Mouse (Mus musculus) splenic B cell, adult 2 months (primary cell): Measurements from ENCODE around the gene Lamc1.

Source experiments
- DNase-seq: peaks from one replicate; pipeline ENCODE4 v3.0.0-alpha.2; 2011; ENCODE audit warnings: low read depth, low spot score
- H3K27me3 ChIP-seq: 2 replicates; pipeline ENCODE4 v1.6.1; 2012; ENCODE audit warnings: mild to moderate bottlenecking, low read length, moderate library complexity, mixed read lengths; ENCODE audit not compliant: control insufficient read depth, poor library complexity, insufficient read depth, severe bottlenecking
- H3K36me3 ChIP-seq: 2 replicates; pipeline ENCODE4 v1.6.1; 2012; ENCODE audit warnings: mild to moderate bottlenecking, low read length, moderate library complexity, mixed read lengths; ENCODE audit not compliant: control insufficient read depth, poor library complexity, insufficient read depth, severe bottlenecking

Gene Lamc1

DNA sequence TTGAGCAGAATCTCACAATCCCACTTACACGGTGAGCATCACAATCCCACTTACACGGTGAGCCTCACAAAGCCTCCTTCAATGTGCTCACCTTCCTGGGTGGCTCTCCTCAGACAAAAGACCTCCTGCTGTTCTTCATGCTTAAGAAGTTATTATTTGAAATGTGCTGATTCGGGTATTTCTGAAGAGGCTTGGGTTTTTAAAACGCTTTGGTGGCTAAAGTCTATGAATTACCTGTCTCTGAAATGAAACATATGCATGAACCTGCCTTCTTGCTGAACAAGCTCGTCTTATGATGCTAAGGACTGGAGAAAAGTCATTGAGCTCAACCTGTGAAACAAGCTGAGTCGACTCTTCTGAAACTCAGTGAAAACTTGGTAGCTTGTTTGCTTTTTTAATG lies 36.6 kb downstream of the Lamc1 start:
- Histone ChIP-seq H3K36me3 (no peaks in the 10 kb centered on the region), H3K27me3 (no peaks in the 10 kb centered on the region)
- no peak for DNase-seq

GRCm38 (mm10) chr1:153292892-153293291 lies 39.7 kb downstream of the Lamc1 start:
- Histone ChIP-seq H3K36me3 (no peaks in the 10 kb centered on the region), H3K27me3 (no peaks in the 10 kb centered on the region)
- DNase-seq = no peak

- Histone ChIP-seq H3K36me3 (no peaks in the 10 kb centered on the region), H3K27me3 (no peaks in the 10 kb centered on the region)
- DNase-seq = no peak
Measured at GRCm38 (mm10) chr1:153292202-153292601, 40.4 kb downstream of the Lamc1 start.

DNA sequence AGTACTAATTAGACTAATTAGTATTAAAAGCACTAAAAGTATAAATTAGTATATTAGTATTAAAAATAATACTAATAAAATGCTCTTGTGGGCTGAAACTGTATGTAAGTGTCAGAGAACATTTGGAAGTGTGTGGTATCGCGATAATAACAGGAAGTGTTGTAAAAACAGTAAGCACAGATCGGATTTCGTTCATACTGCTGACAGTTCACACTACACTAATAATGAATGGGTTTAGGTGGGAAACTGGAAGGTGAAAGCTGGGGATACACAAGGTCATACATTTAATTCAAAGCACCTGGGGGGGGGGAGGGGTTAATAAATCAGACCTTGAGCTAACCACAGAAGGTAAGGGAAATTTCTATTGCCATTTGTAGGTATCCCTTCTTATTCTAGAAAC lies 41.2 kb downstream of the Lamc1 start:
- H3K27me3 ChIP-seq = no peaks in the 10 kb centered on the region
- no peaks in the 10 kb centered on the region for H3K36me3 ChIP-seq
- DNase-seq = no peak

- peak; percentile 78 for DNase-seq
- H3K27me3 ChIP-seq = no peaks in the 10 kb centered on the region
Measured at GRCm38 (mm10) chr1:153288010-153288409, 44.6 kb downstream of the Lamc1 start.

DNA sequence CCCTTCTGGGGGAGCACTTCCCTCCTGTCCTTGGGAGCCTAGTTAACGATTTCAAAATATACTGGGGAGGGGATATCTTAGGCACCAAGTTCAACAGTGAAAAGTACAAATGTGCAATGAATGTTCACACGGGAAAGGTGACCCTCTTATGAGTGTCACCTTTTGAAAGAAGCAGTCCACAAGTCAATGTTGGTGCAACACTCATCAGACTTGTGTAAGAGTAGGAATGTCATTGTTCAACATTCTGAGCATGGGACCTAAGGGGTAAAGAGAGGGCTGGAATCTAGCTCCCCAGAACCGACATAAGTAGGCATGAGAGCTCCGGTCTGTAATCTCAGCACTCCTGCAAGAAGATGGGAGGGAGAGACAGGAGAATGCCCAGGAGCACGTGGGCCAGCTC lies 45.1 kb downstream of the Lamc1 start:
- Histone ChIP-seq H3K27me3 (no peaks in the 10 kb centered on the region), H3K36me3 (no peaks in the 10 kb centered on the region)
- DNase-seq = no peak

More at GRCm38 (mm10) chr1:153288010-153288409, 44.6 kb downstream of the Lamc1 start:
- H3K36me3 ChIP-seq = no peaks in the 10 kb centered on the region

- Histone ChIP-seq H3K36me3 (no peaks in the 10 kb centered on the region), H3K27me3 (no peaks in the 10 kb centered on the region)
- no peak for DNase-seq
Measured at GRCm38 (mm10) chr1:153286216-153286615, 46.4 kb downstream of the Lamc1 start.

DNA sequence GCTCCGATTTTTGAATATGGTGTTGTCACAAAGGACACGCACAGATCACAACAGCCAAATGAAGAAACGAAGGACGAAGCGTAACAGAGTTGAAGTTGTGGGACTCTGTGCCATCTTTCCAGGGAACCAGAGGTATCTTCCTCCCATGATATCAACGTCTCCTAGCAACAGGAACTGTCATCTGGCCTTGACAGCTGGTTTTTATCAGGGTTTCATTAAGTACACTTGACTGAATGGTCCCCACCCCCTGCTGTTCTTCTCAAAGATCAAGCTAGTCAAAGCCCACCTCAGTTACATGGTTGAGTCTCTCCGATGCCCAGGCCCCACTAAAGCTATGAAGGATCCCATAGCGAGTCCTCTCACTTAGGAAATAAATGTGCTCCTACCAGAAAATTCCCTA lies 47.4 kb downstream of the Lamc1 start:
- no peaks in the 10 kb centered on the region for H3K27me3 ChIP-seq
- no peak for DNase-seq

GRCm38 (mm10) chr1:153282342-153282975 lies 50.1 kb downstream of the Lamc1 start:
- DNase-seq = no peak
- no peaks in the 10 kb centered on the region; the same call in 1 of the 2 replicates for H3K27me3 ChIP-seq
- no peaks in the 10 kb centered on the region for H3K36me3 ChIP-seq

More for the DNA sequence above, 47.4 kb downstream of the Lamc1 start:
- no peaks in the 10 kb centered on the region for H3K36me3 ChIP-seq

GRCm38 (mm10) chr1:153281483-153281882 lies 51.1 kb downstream of the Lamc1 start:
- DNase-seq = no peak
- H3K36me3 ChIP-seq = no peaks in the 10 kb centered on the region

GRCm38 (mm10) chr1:153280411-153280810 lies 52.2 kb downstream of the Lamc1 start:
- Histone ChIP-seq H3K27me3 (no peaks in the 10 kb centered on the region; the same call in 1 of the 2 replicates), H3K36me3 (no peaks in the 10 kb centered on the region)
- no peak for DNase-seq

More at GRCm38 (mm10) chr1:153281483-153281882, 51.1 kb downstream of the Lamc1 start:
- no peaks in the 10 kb centered on the region; the same call in 1 of the 2 replicates for H3K27me3 ChIP-seq

DNA sequence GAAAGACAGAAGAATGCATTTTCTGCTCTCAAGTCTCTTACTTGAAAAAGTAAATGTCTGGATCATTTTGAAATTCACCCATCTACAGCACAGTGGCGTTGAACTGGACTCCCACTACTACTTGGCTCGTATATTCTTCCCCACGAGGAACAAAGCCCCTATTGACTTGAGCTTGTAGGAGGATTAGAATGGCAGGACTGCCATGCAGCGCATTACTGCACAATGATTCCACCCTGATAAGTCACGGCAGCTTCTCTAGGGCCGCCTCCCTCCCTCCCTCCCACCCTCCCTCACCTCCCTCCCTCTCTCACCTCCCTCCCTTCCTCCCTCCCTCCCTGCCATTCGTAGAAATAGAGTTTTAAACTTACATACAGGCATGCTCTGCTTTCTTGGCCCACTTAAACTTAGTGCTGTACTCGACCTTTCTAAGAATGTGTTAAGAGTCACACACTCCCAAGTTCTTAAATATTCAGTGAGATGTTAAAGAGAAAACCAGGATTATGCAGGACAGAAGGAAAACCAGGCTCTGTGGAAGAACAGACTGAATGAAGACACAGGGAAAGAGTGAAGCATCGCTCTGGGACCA lies 54.5 kb downstream of the Lamc1 start:
- Histone ChIP-seq H3K27me3 (no peaks in the 10 kb centered on the region; the same call in 1 of the 2 replicates), H3K36me3 (no peaks in the 10 kb centered on the region)
- no peak for DNase-seq

DNA sequence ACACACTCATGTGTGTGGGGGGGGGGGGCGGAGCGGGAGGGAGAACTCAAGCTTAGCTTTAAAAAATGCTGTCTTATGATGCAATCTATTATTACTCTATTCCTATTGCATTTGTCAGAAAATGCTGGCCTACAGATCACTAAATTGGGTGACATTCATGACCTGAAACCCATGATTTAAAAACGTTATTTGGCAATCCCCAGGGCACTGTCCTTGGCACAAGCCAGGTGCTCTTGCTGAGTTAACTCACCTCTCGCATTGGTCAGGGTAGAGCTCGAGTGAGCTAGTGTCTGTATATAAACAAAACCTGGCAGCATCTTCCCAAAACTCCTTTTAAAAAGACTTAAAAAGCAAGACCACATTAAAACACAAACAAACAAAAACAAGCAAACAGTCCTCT lies 57.1 kb downstream of the Lamc1 start:
- Histone ChIP-seq H3K27me3 (no peaks in the 10 kb centered on the region; the same call in 1 of the 2 replicates), H3K36me3 (no peaks in the 10 kb centered on the region)
- DNase-seq = no peak

DNA sequence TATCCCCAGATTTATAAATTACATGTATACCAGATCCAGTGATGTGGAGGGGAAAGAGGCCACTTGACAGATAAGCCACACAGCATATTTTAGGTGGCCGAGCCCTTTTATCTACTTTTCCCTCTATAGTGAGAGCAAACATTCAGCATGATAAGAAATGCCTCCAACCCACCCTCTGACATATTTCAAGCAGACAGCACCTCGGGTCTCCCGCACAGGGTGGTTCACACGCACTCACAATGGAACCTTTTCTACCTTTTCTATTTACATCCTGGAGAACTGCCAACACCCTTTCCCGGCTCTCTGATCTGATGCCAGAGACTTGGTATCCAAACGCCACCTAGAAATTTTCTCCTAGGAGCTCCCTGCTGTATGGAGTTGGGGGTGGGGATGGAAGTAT lies 58.0 kb downstream of the Lamc1 start:
- DNase-seq = no peak
- no peaks in the 10 kb centered on the region for H3K36me3 ChIP-seq
- H3K27me3 ChIP-seq = no peaks in the 10 kb centered on the region; the same call in 1 of the 2 replicates

- no peak for DNase-seq
Measured at GRCm38 (mm10) chr1:153273657-153274056, 58.9 kb downstream of the Lamc1 start.

More at GRCm38 (mm10) chr1:153273657-153274056, 58.9 kb downstream of the Lamc1 start:
- H3K36me3 ChIP-seq = no peaks in the 10 kb centered on the region
- no peaks in the 10 kb centered on the region; the same call in 1 of the 2 replicates for H3K27me3 ChIP-seq
